Mouse (Mus musculus): ENCODE measurements at regions not wholly inside any gene's neighbourhood (a gene's known extent, or its start where the extent isn't known, plus 50 kb on each side); places are given as distances from the start of the nearest gene placed in this dataset.
"Not testable (repeated sequence)": the region's sequence is repeated elsewhere in the genome, so short reads cannot be mapped to it uniquely, and the experiment has no call there.

DNA sequence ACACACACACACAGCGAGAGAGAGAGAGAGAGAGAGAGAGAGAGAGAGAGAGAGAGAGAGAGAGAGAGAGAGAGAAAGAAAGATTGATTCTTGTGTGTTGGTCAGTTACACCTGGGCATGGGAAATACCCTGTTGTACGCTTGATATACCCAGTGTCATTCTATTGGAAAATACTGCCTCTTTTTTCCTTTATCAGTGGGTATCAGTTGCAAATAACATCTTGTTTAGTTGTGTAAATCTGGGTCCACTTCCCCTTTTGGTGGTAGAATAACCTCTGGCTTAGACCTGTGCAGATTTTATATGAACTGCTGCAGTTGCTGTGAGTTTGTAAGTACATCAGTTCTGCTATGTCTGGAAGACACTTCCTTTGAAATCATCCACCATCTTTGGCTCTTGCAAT lies 373.4 kb upstream of the Ccdc54 start:
- no peaks in the 10 kb centered on the region for H3K36me3 ChIP-seq (replicated peaks)
- H3K27me3 ChIP-seq (ENCODE audit: poor library complexity, severe bottlenecking): no peaks in the 10 kb centered on the region
- H3K4me3 ChIP-seq: no peak overlapping the region
- no peak for DNase-seq (ENCODE audit: extremely low spot score, low spot score)
- H3K4me1 ChIP-seq: no peaks in the 10 kb centered on the region
- H3K9me3 ChIP-seq: no peaks in the 10 kb centered on the region
- 94% methylated on average over 2 of the region's 2 CpGs for WGBS
- no peak overlapping the region for H3K27ac ChIP-seq

DNA sequence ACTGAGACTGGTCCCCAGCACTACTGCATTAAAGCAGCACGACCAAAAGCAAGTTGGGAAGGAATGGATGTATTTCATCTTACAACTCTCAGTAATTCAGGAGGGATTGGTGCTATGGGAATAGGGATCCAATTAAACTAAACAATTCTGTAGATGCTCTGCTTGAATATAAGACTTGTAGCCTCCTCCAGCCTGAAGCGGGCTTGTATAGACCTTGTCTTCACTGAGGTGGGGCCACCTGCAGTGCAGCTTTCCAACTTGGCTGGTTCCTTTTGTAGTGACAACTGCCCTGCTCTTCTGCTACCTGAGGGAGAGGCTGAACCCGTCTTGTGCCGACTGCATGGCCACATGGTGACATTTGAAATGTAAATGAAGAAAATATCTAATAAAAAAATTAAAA lies 353.1 kb upstream of the Ccdc54 start:
- H3K4me1 ChIP-seq: peaks cover 7% of the 10 kb centered on the region; the same call in 1 of the 2 replicates
- no peak overlapping the region for H3K4me3 ChIP-seq
- H3K36me3 ChIP-seq (replicated peaks): no peaks in the 10 kb centered on the region
- H3K27me3 ChIP-seq (ENCODE audit: poor library complexity, severe bottlenecking): no peaks in the 10 kb centered on the region
- H3K27ac ChIP-seq: no peak overlapping the region
- H3K9me3 ChIP-seq: no peaks in the 10 kb centered on the region
- 73% methylated on average over 4 of the region's 4 CpGs for WGBS
- no peak for DNase-seq (ENCODE audit: extremely low spot score, low spot score)

DNA sequence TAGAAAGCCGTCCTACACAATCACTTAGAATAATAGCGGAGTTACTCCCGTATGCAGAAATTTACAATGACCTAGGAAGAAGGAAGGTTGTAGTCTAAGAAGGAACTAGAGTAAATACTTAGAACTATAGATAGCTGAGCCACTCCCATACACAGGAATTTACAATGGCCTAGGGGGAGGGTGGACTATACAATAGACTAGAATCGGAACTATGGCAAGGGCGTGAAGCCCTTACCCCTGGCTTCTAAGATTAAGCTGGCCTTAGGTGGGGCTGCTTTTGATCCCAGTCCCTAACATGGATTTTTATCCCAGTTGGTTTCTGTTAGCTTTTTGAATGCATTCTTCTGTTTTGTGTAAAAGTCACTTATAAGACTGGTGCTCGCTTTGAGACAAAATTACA lies 352.6 kb upstream of the Ccdc54 start:
- not testable (repeated sequence) for H3K4me1 ChIP-seq; DNase-seq (ENCODE audit: extremely low spot score, low spot score); H3K36me3 ChIP-seq (replicated peaks); H3K9me3 ChIP-seq; H3K27ac ChIP-seq; H3K4me3 ChIP-seq; H3K27me3 ChIP-seq (ENCODE audit: poor library complexity, severe bottlenecking)
- WGBS: 95% methylated on average over 6 of the region's 6 CpGs

DNA sequence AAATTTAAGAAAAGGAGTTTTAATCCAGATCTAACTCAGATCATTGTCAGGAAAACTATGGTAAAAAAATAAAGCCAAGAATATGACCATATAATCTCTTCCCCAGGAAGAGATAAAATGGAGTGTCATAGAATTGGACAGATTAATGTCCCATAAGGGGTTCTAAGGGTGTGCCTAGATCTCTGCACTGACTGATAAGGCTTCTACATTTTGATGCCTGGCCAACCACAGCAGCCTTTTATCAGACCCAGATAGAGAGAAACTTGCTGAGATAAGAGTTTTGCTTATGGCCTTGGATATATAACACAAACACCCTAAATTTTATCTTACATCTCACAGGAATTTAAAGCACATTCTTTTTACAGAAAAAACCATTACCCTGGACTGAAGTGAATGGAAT lies 351.3 kb upstream of the Ccdc54 start:
- H3K4me1 ChIP-seq: peaks cover 10% of the 10 kb centered on the region
- H3K4me3 ChIP-seq: no peak overlapping the region
- no peak overlapping the region for H3K27ac ChIP-seq
- H3K9me3 ChIP-seq: no peaks in the 10 kb centered on the region
- DNase-seq (ENCODE audit: extremely low spot score, low spot score): no peak
- no peaks in the 10 kb centered on the region for H3K27me3 ChIP-seq (ENCODE audit: poor library complexity, severe bottlenecking)
- H3K36me3 ChIP-seq (replicated peaks): no peaks in the 10 kb centered on the region

DNA sequence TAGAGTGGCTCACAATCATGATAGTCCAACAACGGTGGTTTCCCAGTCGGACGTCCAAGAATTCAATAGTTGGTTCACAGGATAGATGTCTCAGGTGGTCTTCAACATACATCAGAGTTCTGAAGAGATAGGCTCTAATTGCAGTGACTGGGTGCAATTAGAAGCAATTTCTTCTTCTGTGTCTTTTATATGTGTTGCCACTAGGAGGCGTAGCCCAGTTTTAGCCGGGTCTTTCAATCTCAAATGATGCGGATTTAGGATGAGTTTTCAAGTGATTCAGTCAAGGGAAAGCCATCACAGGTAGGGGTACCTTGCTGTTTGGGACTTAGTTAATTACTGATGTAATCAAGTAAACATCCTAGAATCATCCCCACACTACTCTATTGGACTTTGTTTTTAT lies 348.4 kb upstream of the Ccdc54 start:
- DNase-seq (ENCODE audit: extremely low spot score, low spot score): no peak
- H3K27me3 ChIP-seq (ENCODE audit: poor library complexity, severe bottlenecking): no peaks in the 10 kb centered on the region
- WGBS: 38% methylated on average over 6 of the region's 6 CpGs
- H3K4me3 ChIP-seq: no peak overlapping the region
- H3K4me1 ChIP-seq: peaks cover 10% of the 10 kb centered on the region
- H3K36me3 ChIP-seq (replicated peaks): no peaks in the 10 kb centered on the region
- no peak overlapping the region for H3K27ac ChIP-seq
- H3K9me3 ChIP-seq: no peaks in the 10 kb centered on the region

DNA sequence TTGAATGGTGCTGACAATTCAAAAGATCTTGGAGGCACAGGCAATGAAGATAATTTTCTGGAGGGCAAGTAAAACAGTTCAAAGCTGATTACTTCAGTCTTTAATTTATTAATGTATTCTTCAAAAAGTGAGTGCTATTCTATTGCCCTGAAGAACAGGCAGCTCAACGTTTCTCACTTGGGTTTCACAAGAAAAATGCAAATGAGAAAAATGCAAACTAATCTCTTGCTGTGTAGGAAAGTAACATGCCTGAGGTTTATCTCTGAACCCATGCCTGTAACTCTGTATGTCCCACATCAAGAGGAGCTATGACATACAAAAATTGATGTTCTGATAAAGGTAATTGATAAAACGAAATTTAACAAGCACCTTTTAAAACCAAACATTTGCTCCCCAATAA lies 316.8 kb upstream of the Ccdc54 start:
- no peak for DNase-seq (ENCODE audit: extremely low spot score, low spot score)
- Histone ChIP-seq H3K27ac (no peak overlapping the region), H3K4me3 (no peak overlapping the region), H3K4me1 (no peaks in the 10 kb centered on the region), H3K36me3 (replicated peaks) (no peaks in the 10 kb centered on the region), H3K27me3 (ENCODE audit: poor library complexity, severe bottlenecking) (no peaks in the 10 kb centered on the region), H3K9me3 (no peaks in the 10 kb centered on the region)
- WGBS: 69% methylated on average over 2 of the region's 2 CpGs

DNA sequence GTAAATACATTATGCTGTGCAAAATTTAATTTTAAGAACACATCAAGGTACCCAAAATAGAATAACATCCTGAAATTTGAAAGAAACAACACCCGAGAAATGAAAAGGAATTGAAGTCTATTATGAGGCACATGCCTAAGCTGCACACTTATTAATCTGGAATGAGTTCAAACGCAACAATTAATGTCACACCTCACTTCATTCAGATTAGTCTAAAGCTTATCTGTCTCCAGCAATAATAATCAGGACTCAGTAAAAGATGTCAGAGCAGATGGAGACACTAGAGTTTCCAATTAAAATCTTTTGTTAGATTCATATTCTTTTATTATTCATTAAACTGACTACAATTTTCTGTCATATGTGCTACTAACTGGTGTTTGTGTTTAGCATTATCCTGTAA lies 308.2 kb upstream of the Ccdc54 start:
- 89% methylated on average over 2 of the region's 2 CpGs for WGBS
- H3K36me3 ChIP-seq (replicated peaks): no peaks in the 10 kb centered on the region
- no peaks in the 10 kb centered on the region for H3K9me3 ChIP-seq
- no peak overlapping the region for H3K4me3 ChIP-seq
- no peaks in the 10 kb centered on the region for H3K4me1 ChIP-seq
- DNase-seq (ENCODE audit: extremely low spot score, low spot score): no peak
- no peaks in the 10 kb centered on the region for H3K27me3 ChIP-seq (ENCODE audit: poor library complexity, severe bottlenecking)
- no peak overlapping the region for H3K27ac ChIP-seq

DNA sequence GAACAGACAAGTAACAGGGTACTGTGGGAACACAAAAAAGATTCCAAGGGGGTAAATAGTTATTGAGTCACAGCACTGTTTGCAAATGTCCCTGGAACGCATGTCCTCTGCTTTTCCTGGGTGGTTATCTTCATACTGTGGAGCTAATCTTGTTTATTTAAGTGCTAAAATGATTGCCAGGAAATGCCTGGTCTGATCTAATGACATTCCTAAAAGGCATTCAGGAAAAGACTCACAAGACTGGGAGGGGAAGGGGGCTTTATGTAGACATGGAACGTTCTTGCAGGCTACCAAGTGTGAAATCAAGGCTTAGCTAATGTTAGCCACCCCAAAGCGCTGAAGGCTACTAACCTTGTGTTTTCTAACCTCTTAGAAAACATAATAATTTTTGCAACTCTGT lies 287.0 kb upstream of the Ccdc54 start:
- no peak overlapping the region for H3K27ac ChIP-seq
- no peak overlapping the region for H3K4me3 ChIP-seq
- DNase-seq (ENCODE audit: extremely low spot score, low spot score): no peak
- 70% methylated on average over 3 of the region's 3 CpGs for WGBS
- H3K9me3 ChIP-seq: no peaks in the 10 kb centered on the region; the same call in 1 of the 2 replicates
- H3K27me3 ChIP-seq (ENCODE audit: poor library complexity, severe bottlenecking): no peaks in the 10 kb centered on the region
- no peaks in the 10 kb centered on the region for H3K36me3 ChIP-seq (replicated peaks)
- 0 out of 2 replicates have a peak, but pooled peaks cover 4% of the 10 kb centered on the region for H3K4me1 ChIP-seq

DNA sequence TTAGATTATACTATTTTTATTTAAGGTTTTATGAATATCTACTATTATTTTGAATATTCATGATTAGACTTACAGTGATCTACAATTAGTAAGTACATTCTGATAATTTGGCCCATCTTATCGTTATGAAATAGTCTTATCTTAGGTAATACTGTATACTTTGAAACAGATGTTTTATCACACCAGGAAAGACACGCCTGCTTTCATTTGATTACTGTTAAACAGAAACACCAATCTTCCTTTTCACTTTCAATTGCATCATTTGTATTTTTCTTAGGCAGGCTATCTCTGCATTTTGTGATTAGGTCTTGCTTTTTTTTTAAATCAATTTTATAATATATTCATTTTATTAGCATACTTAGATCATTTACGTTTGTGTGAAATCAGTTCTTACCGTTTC lies 280.4 kb upstream of the Ccdc54 start:
- Histone ChIP-seq H3K27ac (no peak overlapping the region), H3K36me3 (replicated peaks) (no peaks in the 10 kb centered on the region), H3K27me3 (ENCODE audit: poor library complexity, severe bottlenecking) (no peaks in the 10 kb centered on the region), H3K4me3 (no peak overlapping the region), H3K4me1 (no peaks in the 10 kb centered on the region), H3K9me3 (no peaks in the 10 kb centered on the region)
- no peak for DNase-seq (ENCODE audit: extremely low spot score, low spot score)
- WGBS: 91% methylated on average over 4 of the region's 4 CpGs

DNA sequence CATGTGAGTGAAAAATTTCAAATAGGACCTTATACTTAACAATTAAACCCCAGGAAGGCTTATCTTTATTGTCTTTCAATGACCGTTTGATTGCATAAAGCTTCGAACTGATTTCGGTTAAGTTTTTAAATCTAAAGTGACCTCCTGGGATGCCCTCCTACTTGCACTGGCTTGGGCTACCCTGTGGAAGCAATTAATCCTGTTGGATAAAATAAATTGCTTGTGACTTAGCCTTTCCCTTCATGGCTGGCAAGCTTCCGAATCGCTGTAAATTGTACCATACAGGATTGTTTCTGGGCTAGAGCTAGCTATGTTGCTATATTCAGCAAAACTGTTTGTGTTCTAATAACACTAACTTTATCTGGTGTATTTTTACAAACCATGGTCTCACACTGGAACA lies 272.6 kb upstream of the Ccdc54 start:
- H3K4me3 ChIP-seq: no peak overlapping the region
- no peaks in the 10 kb centered on the region for H3K9me3 ChIP-seq
- no peaks in the 10 kb centered on the region for H3K36me3 ChIP-seq (replicated peaks)
- no peaks in the 10 kb centered on the region for H3K27me3 ChIP-seq (ENCODE audit: poor library complexity, severe bottlenecking)
- no peak for DNase-seq (ENCODE audit: extremely low spot score, low spot score)
- H3K27ac ChIP-seq: no peak overlapping the region
- no peaks in the 10 kb centered on the region for H3K4me1 ChIP-seq
- WGBS: 72% methylated on average over 5 of the region's 5 CpGs

DNA sequence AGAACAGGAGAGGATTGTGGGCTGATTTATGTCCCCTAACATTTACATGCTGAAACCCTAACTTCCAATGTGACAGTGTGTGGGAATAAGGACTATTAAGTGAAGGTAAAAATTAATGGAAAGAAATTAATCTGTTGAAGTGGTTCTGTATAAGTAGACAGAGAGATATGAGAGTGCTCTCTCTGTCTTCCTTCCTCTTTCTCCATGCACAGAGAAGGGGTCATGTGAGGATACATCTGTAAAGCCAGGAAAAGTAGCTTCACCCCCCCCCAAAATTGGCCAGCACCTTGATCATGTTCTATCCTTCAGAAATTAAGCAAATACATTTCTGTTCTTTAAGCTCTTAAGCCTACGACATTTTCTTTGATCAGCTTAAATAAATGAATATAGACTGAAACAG lies 268.6 kb upstream of the Ccdc54 start:
- no peak overlapping the region for H3K4me3 ChIP-seq
- no peak for DNase-seq (ENCODE audit: extremely low spot score, low spot score)
- no peaks in the 10 kb centered on the region for H3K36me3 ChIP-seq (replicated peaks)
- H3K27me3 ChIP-seq (ENCODE audit: poor library complexity, severe bottlenecking): no peaks in the 10 kb centered on the region
- H3K9me3 ChIP-seq: no peaks in the 10 kb centered on the region
- WGBS: 87% methylated on average over 1 of the region's 1 CpGs
- H3K27ac ChIP-seq: no peak overlapping the region
- H3K4me1 ChIP-seq: no peaks in the 10 kb centered on the region

DNA sequence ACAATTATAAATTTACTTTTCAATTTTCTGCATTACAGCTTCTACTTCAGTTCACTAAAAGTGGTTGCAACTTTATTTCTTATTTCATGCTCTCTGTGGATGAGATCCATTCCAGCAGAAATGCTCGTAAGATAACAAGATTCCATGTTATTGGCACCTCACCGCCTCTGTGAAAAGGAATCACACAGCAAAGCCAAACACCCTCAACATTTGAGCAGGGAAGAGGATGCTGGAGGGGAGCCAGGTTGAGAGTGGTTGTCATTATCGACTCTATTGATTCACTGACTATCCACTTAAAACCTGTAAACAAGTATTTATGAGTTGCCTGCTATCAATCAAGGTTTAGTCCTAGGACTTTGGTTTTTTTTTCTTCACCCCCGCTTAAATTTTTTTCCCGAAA lies 261.1 kb upstream of the Ccdc54 start:
- Histone ChIP-seq H3K36me3 (replicated peaks) (no peaks in the 10 kb centered on the region), H3K9me3 (no peaks in the 10 kb centered on the region), H3K27ac (no peak overlapping the region), H3K4me3 (no peak overlapping the region), H3K4me1 (no peaks in the 10 kb centered on the region), H3K27me3 (ENCODE audit: poor library complexity, severe bottlenecking) (no peaks in the 10 kb centered on the region)
- no peak for DNase-seq (ENCODE audit: extremely low spot score, low spot score)
- 88% methylated on average over 5 of the region's 5 CpGs for WGBS

DNA sequence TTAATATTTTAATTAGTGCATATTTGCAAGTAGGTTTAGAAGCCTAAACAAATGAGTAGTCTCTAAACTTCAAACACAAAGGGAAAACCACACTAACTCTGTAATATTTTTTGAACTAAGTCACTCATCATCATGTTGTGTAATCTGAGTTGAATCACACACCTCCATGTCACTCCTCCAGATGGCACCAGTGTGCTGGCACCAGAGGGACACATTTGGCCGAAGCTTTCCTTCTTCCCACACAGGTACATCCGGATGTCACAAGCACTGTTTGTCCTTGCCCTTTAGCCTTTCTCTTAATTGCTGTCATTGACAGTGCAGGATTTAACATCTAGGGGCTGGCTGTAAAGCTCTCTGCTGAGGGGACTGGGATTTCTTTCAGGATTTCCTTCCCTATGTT lies 256.7 kb upstream of the Ccdc54 start:
- 72% methylated on average over 2 of the region's 2 CpGs for WGBS
- H3K4me1 ChIP-seq: no peaks in the 10 kb centered on the region
- DNase-seq (ENCODE audit: extremely low spot score, low spot score): no peak
- H3K27ac ChIP-seq: no peak overlapping the region
- H3K9me3 ChIP-seq: no peaks in the 10 kb centered on the region
- no peak overlapping the region for H3K4me3 ChIP-seq
- no peaks in the 10 kb centered on the region for H3K36me3 ChIP-seq (replicated peaks)
- H3K27me3 ChIP-seq (ENCODE audit: poor library complexity, severe bottlenecking): no peaks in the 10 kb centered on the region

DNA sequence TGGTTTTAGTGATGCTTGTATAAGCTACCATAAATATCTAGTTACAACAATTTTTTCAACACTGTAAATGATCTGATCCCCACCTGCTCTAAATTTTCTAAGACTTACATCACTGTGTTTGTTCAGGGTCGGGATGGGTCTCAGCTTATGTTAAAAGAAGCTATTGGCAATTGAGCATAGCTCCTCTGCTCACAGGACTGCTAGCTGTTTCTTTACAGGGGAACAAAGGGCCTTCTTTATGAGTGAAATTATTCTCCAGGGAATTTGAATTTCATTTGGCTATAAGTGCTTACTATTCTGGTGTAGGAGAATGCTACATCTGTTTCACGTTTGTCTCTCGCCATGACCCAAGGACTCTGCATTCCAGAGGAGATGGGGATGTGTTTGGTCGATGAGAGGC lies 255.6 kb upstream of the Ccdc54 start:
- Histone ChIP-seq H3K27ac (no peak overlapping the region), H3K36me3 (replicated peaks) (no peaks in the 10 kb centered on the region), H3K9me3 (no peaks in the 10 kb centered on the region), H3K27me3 (ENCODE audit: poor library complexity, severe bottlenecking) (no peaks in the 10 kb centered on the region), H3K4me3 (no peak overlapping the region), H3K4me1 (no peaks in the 10 kb centered on the region)
- WGBS: 72% methylated on average over 4 of the region's 4 CpGs
- DNase-seq (ENCODE audit: extremely low spot score, low spot score): no peak
